Mouse (Mus musculus) urinary bladder, adult 2 months (tissue): ENCODE results near the gene Lrmda. TPM values are rescaled to one million over a fixed set of nuclear protein-coding genes. Genes with fewer than 3 reads are reported as not detected.
"Not testable (repeated sequence)": the region's sequence is repeated elsewhere in the genome, so short reads cannot be mapped to it uniquely, and the experiment has no call there.

ENCODE experiments used
- DNase-seq: peaks from one replicate; pipeline ENCODE4 v3.0.0; 2022; ENCODE audit warnings: low spot score
- polyA plus RNA-seq: library from polyadenylated mRNA; depleted of rRNA; stranded (reverse); fragments of >200 nt; gene quantifications from 2 replicates; pipeline ENCODE4 v1.2.3, GENCODE M21; 2012

The Lrmda gene
- polyA plus RNA-seq, 1 experiment = 0.74 TPM

GRCm38 (mm10) chr14:22587285-22587957 lies 567.9 kb downstream of the Lrmda start:
- DNase-seq = no peak

GRCm38 (mm10) chr14:22587958-22588296 lies 568.4 kb downstream of the Lrmda start:
- DNase-seq = no peak

DNA sequence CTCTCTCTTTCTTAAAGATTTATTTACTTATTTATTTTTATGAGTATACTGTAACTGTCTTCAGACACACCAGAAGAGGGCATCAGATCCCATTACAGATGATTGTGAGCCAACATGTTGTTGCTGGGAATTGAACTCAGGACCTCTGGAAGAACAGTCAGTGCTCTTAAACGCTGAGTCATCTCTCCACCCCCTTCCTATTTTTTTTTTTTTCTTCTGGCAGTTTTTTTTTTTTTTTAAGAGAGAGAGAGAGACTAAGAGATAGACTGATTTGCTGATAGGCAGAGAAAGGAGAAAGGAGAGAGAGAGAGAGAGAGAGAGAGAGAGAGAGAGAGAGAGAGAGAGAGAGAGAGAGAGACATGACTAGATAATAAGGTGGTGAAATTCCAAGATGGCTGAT lies 568.9 kb downstream of the Lrmda start:
- not testable (repeated sequence) for DNase-seq

- DNase-seq = no peak
Measured at GRCm38 (mm10) chr14:22589503-22590215, 570.1 kb downstream of the Lrmda start.

DNA sequence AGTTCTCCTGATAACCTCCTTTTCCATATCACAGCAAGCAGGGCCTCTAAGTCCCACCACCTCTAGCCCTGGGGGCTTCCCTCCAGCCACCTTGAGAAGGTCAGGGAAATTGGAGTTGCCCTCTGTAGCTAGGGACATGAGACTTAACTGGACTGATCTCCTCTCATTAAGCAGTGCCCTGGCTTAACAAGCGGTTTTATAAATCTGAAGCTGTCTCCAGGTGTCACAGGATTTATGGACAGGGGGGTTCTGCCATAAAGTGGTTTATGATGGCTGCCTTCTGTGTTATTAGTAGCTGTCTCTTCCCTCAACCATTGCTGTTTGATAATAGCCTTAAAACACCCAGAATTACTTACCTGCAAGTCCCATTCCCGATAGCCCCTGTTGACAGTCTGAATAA lies 571.7 kb downstream of the Lrmda start:
- DNase-seq = no peak

DNA sequence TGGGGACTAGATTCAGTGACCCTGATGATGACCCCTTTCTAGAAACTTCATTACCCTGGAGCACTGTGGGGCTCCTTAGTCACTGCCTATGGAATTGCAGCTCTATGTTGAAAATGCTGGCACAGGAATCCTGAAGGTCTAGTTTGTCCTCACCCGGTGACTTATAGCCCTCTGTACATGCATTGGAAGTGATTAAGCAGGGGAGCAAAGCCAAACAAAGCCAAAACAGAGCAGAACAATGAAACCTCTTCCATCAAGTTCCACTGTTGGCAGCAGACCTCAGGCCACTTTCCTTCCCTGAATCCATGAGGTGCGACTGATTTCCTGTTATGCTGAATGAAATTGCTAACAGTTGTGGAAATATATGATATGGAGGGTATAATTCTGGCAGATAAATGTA lies 578.0 kb downstream of the Lrmda start:
- DNase-seq = no peak

GRCm38 (mm10) chr14:22598638-22599037 lies 579.1 kb downstream of the Lrmda start:
- no peak for DNase-seq

DNA sequence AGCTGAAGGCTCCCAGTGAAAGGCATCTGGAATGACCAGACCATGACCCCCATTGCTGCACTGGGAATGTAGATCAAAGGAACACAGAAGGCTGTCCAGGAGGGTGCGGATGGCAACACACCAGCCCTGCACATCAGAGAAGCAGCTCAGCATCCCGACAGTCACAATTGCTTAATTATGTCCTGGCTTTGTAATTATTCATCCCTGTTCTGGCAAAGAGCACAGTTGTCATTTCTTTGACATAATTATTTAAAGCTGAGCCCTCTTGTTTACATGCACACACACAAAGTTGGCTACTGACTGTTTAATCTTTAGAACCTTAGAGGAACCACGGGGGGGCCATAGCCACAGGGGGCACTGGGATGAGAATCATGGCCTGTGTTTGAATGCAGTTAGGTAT lies 580.7 kb downstream of the Lrmda start:
- no peak for DNase-seq

GRCm38 (mm10) chr14:22602308-22602707 lies 582.8 kb downstream of the Lrmda start:
- DNase-seq = no peak

- no peak for DNase-seq
Measured at GRCm38 (mm10) chr14:22608599-22608998, 589.1 kb downstream of the Lrmda start.

DNA sequence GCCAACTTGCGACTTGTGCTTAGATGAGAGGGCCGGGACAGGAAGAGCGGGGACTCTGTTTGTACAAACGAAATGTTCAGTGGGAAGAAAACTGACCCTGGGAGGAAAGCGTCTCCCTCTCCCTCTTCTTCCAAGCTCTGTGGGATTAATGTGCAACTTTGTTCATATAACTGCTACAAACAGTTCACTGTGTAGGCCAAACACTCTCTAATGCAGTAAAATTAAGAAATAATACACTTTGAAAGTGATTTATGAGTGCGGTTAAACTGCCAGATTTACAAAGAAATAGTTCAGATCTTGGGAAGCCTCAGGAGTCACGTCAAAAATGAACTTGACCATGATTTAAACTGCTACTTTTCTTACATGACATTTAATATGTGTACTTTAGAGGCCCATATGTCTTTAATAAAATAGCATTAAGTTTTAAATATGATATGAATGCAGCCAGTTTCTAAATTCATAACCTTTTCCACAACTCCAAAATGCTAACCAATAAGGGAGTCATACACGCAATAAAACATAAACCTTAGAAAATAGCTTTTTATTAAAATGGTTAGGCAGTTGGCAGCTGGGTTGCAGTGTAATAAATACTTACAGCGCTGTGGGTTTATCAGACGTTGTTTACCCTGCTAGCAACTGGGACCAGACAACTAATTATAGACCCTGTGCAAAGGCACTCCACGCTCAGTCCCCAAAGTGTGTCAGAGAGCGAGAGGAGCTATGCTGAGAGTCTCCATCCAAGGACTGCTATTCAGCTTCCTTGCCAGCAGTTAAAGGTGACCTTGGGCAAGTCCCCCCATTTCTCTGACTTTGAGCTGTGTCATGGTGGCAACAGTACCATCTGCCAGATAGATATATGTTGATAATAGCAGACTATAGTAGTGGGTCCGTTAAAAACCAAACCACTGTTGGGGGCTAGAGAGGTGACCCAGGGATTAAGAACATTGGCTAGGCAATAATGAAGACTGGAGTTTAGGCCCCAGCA lies 590.0 kb downstream of the Lrmda start:
- DNase-seq = no peak

DNA sequence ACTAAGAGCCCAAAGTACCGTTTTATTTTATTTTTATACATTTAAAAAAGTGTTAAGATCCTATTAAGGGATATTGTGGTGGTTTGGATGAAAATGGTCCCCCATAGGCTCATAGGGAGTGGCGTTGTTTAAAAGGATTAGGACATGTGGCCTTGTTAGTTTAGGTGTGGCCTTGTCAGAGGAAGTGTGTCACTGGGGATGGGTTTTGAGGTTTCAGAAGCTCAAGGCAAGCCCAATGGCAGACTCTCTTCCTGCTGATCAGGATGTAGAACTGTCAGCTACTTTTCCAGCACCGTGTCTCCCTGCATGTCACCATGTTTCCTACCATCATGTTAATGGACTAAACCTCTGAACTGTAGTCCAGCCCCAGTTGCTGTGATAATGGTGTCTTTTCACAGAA lies 591.5 kb downstream of the Lrmda start:
- no peak for DNase-seq

DNA sequence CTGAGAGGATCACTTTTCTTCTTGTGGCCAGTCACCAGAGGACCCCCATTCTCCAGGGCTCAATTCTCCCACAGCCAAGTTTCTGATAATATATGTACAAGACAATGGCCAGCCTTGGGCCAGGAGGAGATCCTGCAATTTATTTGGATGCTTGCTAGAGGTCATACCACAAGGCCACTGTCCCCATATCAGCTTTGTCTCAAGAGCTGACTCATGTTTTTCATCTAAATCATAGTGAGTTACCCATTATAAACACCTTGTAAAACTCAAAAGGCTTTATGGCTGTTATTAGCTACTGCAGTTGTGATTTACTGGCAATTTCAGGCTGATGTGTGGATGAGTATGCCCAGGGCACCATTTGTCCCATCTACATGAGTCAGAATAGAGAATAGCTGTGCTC lies 600.7 kb downstream of the Lrmda start:
- no peak for DNase-seq

DNA sequence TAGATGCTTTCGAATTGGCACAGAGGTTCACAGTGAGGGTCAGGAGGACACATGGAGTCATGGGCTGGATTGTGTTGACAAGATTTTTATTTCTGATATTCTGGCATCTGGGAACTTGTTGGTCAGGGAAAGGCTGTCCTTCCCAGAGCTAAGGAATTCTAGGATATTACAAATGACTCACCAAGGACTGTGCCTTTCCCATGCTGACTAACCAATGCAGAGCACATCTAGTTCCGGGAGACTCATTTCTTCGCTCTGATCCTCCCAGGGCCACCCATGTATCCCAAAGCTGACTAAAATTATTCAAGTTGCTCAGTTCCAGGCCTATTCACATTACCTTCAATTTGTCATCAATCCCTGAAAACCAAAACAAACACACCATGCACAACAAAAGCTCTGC lies 602.4 kb downstream of the Lrmda start:
- no peak for DNase-seq

DNA sequence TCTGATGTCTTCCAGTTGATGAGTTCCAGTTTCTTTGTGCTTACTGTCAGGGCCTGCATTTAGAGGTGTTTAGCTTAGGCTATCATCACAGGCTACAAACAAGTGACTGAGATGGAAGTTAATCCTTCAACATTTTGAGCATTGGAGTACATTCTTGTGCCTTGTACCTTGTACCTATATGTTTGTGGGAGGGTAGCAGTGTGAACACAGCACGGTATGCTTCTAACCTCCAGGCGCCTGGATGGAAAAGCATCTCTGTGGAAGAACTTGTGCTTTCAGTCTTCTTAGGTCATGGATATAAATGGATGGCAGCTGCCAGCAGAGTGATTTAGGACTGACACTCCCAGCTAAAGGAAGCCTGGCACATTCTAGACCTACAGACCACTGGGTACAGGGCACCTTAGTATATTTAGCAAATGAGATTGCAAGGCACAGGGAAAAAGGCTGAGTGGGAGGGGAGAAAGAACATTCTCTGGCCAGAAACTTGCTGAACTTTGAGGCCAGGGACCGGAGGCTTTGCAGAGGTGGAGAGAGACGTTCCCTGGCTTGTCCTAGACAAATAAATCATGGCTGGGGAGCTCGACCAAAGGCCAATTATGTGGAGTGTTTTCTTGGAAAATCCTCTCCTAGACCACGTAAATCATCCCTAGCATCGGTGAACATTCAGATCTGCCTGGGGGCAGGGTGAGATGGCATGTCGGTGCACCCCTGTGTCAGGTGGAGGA lies 607.8 kb downstream of the Lrmda start:
- no peak for DNase-seq

DNA sequence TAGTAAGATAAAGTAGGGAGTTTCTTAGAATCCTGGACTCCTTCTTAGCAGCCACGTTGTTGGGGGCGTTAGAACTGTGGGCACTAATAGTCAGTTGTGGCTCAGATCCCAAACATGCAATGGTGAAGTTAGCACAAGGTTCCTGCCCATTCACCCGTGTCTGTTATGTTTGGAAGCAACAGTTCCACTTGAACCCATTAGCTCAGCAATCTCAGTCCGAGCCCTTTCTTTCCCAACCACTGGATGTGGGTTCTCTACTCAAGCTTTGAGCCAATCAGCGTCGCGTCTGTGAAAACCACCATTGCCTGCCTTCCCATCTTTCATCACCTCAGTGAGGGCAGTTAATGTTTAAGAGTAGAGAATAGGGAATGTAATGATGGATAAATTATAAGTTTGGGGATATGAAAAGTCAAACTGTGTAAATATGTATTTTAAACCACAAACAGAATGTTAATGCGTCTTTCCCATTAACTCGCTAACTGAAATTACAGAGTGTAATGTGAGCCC lies 610.9 kb downstream of the Lrmda start:
- DNase-seq = no peak

DNA sequence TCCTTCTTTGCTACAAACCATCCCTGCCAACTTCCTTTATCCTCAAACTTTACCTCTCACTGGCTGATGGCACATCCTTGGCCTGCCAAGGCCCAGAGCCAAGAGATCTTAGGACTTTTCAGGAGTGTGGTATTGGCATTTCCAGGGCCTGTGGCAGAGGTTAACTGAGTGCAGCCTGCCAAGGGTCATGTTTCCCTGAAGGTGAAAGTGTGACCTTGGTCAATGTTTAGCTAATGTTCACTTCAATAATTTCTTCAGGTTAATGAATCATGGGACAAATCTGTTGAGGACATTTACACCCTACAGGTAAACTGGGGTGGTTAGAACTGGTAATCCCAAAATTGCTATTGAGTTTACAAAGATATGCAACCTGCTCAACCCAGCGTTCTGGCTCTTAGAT lies 614.1 kb downstream of the Lrmda start:
- no peak for DNase-seq

- DNase-seq = no peak
Measured at GRCm38 (mm10) chr14:22643494-22643893, 624.0 kb downstream of the Lrmda start.

- peak; percentile 48 for DNase-seq
Measured at GRCm38 (mm10) chr14:22647879-22648611, 628.5 kb downstream of the Lrmda start.

- no peak for DNase-seq
Measured at GRCm38 (mm10) chr14:22649411-22649911, 629.9 kb downstream of the Lrmda start.
